In genomic region chrX:86808218-86808617, GRCm38 (mm10) we compare ENCODE assay signal across 17 mouse cellular contexts.
"Had no signal": no experiment of that assay in that cellular context is flagged by ENCODE, and none has a peak within 500 bp of the region (broad histone marks: within the 10 kb centered on the region; RNA-seq: fewer than 3 reads in every experiment).

No protein-coding gene starts in this region.

- H3K27ac ChIP-seq: neural tube, embryonic 12.5 days; neural tube, embryonic 13.5 days; neural tube, embryonic 15.5 days; stomach, embryonic 15.5 days; stomach, postnatal 0 days had no signal

- H3K27me3 ChIP-seq: neural tube, embryonic 12.5 days; neural tube, embryonic 13.5 days; neural tube, embryonic 15.5 days; stomach, embryonic 15.5 days had no signal

- H3K4me3 ChIP-seq: neural tube, embryonic 12.5 days; neural tube, embryonic 13.5 days; neural tube, embryonic 15.5 days; stomach, embryonic 15.5 days had no signal

- H3K36me3 ChIP-seq: neural tube, embryonic 12.5 days; neural tube, embryonic 13.5 days; neural tube, embryonic 15.5 days; stomach, embryonic 15.5 days had no signal

- H3K9ac ChIP-seq: neural tube, embryonic 12.5 days; neural tube, embryonic 13.5 days; neural tube, embryonic 15.5 days; stomach, embryonic 15.5 days had no signal

- H3K4me1 ChIP-seq: neural tube, embryonic 12.5 days; neural tube, embryonic 13.5 days; neural tube, embryonic 15.5 days; stomach, embryonic 15.5 days had no signal

- DNase-seq: retina, postnatal 1 day; right cerebral cortex, adult 18-20 months; right cerebral cortex, postnatal 14 days; right cerebral cortex, postnatal 25 days; right cerebral cortex, postnatal 4 days; spleen, adult 18-20 months; thymus, adult 18-20 months; thymus, adult 2 months; thymus, postnatal 14 days; thymus, postnatal 25 days; thymus, postnatal 36 days; thymus, postnatal 4 days had no signal

- H3K4me2 ChIP-seq: neural tube, embryonic 12.5 days; neural tube, embryonic 13.5 days; neural tube, embryonic 15.5 days; stomach, embryonic 15.5 days had no signal

- H3K9me3 ChIP-seq: neural tube, embryonic 12.5 days; neural tube, embryonic 13.5 days; neural tube, embryonic 15.5 days; stomach, embryonic 15.5 days had no signal
